Mouse (Mus musculus): ENCODE results near the gene Dnajc28.
A peak's percentile ranks its signal among the peaks of the same experiment; 100 is the strongest.

The Dnajc28 gene

DNA sequence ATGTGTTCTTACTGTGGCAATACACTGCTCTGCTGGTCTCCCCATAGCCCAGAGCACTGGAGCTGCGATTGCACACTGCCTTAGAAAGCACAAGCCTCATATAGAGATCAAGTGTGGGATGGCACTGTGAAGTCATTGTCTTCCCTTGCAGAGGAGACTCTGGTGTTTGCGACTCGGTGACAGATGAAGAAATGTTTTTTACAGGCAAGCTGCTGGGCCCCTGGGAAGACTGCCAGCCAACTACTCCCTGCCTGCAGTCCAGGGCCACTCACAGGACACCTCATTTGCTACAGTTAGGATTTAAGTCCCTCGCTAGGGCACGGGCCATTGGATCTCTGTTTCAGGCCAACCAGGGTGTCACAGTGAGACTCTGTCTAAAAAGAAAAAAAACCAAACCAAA, 13.6 kb upstream of the Dnajc28 start:
- DNase-seq (ENCODE audit: low spot score), result no peak

GRCm38 (mm10) chr16:91630584-91630983, 11.8 kb upstream of the Dnajc28 start:
- no peak for DNase-seq (ENCODE audit: low spot score)

GRCm38 (mm10) chr16:91629749-91630148, 10.9 kb upstream of the Dnajc28 start:
- no peak for DNase-seq (ENCODE audit: low spot score)

DNA sequence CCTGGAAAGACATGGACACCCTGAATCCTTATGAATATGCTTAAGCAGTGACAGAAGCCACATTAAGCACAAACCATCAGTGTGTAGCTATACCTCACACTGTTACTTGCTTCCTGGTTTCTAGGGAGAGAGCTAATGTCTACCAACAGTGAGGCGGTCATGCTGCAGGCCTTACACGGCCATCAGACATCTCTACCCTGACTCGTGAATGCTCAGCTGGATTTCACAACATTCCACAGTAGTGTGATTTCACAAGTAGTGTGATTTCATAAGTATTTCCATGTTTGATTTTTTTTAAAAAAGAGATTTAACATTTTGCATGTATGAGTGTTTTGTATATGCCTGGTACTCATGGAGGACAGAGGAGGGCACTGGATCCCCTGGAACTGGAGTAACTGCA, 9.8 kb upstream of the Dnajc28 start:
- DNase-seq (ENCODE audit: low spot score), result no peak

- no peak for DNase-seq (ENCODE audit: low spot score)
These were observed 9.0 kb upstream of the Dnajc28 start for GRCm38 (mm10) chr16:91627831-91628230.

DNA sequence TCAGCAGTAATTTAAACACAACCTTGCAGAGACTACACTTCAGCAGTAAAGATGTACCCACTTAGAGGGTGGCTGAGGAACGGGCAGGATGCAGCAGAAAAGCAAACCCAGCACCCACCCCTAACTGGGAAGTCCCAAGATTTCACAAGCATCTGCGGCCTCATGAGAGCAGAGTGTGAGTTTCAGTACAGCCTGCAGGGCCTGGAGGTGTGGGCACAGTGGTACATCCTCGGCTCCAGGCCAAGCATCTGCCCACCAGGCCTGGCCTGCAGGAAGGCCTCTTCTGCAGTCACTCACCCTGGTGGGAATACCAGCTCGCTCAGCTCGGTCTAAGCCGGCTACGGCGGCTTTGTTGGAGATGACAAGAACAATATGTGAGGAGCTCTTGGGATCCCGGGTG, 4.2 kb upstream of the Dnajc28 start:
- no peak for DNase-seq (ENCODE audit: low spot score)

DNA sequence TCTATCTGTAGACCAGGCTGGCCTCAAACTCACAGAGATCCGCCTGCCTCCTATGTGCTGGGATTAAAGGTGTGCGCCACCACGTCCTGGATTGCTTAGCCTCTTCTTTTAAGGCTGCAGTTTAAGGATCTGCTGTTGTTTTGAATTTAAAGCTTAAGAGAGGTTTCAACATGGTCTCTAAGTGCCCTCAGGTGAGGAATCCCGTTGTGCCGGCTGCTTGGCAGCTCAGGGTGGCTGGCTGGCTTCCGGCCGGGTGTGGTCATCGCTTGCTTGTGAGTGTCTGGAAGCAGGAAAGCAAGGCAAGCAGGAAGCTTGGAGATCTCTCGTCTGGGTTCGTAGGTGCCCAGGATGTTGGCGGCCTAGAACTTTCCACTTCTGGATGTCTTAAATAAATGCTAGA, 2.2 kb upstream of the Dnajc28 start:
- no peak for DNase-seq (ENCODE audit: low spot score)

DNA sequence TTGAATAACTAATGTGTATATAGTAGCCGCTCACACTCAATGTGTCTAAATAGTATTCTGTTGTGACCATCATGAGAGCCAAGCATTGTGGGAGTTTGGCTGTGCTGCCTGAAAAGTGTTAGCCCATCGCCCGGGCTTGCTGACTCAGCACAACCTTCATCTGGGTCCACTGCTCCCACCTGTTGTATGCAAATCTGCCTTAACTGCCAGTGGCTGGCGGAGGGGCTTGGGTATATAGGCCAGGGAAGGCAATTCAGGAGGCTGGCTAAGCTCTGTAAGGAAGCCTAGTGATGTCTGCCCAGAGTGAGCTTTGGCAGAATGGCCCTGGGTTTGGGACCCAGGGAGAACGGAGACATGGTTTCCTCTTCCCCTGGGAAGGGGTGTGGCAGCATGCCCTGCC, 1.4 kb upstream of the Dnajc28 start:
- DNase-seq (ENCODE audit: low spot score), result no peak

- no peak for DNase-seq (ENCODE audit: low spot score)
These were observed 4.3 kb downstream of the Dnajc28 start for GRCm38 (mm10) chr16:91614552-91614951.

DNA sequence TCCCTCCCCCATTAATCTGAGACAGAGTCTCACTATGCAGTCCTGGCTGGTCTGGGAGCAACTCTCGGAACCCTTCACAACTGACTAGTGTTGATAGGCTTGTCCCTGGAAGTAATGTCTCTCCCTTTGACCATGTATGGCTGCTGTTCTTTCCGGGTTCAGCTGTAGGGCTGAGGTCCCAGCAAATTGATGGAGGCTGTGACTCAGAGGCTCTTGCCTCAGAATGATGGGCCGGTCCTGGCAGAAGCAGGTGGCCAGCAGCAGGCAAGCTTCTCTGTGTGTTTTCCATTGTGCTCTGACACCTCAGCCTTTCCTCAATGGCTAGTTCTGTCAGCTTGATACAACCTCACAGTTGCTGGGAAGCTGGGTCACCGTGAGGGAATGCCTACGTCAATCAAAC, 6.3 kb downstream of the Dnajc28 start:
- DNase-seq (ENCODE audit: low spot score), result no peak

- DNase-seq (ENCODE audit: low spot score), result no peak
These were observed 7.6 kb downstream of the Dnajc28 start for GRCm38 (mm10) chr16:91611248-91611647.

DNA sequence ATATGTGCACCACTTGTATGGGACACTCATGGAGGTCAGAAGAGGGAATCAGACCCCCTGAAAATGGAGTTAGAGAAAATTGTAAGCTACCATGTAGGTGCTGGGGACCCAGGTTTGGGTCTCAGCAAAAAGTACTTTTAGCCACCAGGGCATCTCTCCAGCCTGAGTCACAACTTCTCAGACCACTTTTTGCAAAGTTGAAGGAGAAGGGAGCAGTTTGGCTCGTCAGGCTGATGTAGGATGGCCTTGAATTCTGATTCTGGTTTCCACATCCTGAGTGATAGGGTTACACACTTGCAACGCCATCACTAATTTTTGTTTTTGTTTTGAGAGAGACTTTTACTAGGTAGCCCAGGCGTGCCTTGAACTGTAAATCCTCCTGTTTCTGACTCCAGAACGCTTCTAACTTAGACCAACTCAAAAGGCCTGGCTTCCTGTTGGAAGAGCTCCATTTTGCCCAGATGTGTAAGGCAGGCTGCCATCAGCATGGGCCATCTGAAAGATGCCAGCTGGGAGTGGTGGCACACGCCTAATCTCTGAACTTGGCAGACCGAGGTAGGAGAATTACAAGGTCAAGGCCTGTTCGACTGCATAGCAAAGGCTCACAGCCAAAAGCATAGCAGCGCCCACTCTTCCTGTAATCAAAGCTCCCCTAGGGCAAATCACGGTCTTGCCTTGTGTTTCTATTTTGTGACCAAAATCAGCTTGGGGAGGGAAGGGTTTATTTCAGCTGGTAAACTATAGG, 9.2 kb downstream of the Dnajc28 start:
- DNase-seq (ENCODE audit: low spot score), result no peak

DNA sequence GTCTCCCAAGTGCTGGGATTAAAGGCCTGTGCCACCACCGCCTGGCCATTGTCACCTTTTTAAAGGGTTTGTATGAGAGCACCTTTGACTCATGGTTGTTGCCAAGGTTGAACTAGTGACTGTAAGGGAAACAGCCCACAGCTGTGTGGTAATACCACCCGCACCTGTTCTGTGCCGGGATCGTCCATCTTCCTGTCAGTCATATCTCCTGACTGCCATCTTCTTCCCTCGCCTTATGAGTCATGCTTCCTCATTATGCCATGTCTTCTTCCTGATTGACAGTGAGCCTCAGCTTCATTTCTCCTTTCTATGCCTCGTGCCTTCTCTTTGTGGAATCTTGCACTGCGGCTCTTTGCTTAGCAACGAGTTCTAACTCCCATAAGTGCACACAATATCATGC, 11.9 kb downstream of the Dnajc28 start:
- no peak for DNase-seq (ENCODE audit: low spot score)

DNA sequence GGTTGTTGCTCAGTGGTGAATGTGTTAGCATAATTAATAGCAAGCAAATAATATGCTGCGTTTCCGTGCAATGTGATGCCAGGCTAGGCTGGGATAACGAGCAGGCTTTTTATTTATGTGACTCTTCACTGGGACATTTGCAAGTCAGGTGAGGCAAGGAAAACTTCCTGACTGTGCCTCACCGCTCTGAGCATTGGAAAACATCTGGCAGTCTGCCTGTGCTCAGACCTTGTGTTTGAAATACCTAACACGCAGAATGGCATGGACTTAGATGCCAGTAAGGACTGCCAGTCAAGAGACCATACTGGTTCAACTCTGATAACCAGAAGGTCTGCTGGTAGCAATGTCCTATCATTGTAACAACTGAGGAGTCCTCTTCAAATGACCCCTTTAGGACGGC, 13.7 kb downstream of the Dnajc28 start:
- no peak for DNase-seq (ENCODE audit: low spot score)

DNA sequence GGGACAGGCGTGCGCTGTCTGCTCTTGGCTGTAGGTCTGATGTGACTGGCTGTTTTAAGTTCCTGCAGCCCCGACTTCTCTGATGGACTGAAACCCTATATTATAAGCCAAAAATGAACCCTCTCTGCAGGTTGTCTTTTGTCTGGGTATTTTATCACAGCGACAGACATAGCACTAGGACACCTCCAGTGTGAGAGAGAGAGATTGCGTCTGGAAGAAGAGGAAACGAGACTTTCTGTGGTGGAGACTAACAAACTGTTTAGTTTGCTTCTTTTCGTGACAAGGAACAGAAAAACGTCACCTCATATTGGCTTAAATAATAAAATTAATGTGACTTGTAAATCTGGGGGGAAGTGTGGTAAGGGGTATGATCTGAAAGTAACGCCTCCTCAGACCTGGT, 17.1 kb downstream of the Dnajc28 start:
- no peak for DNase-seq (ENCODE audit: low spot score)

DNA sequence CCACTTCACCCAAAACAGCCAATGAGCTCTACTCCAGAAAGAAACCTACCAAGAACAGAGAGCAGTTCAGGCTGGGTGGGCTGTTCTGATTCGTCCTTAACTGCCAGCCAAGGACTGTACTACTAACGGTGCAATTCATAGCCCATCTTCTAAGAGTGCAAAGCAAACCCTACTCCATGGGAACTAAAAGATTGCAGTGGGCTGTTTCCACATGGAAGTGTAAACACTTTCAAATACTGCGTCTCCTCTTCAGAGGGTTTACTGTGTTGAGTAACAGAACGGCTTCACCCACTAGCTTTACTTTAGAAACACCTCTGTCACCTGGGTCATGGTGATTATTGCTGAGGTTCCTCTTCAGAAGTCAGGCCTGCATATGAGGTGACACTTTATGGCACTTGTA, 17.7 kb downstream of the Dnajc28 start:
- DNase-seq (ENCODE audit: low spot score), result no peak

GRCm38 (mm10) chr16:91599242-91599641, 19.6 kb downstream of the Dnajc28 start:
- no peak for DNase-seq (ENCODE audit: low spot score)

DNA sequence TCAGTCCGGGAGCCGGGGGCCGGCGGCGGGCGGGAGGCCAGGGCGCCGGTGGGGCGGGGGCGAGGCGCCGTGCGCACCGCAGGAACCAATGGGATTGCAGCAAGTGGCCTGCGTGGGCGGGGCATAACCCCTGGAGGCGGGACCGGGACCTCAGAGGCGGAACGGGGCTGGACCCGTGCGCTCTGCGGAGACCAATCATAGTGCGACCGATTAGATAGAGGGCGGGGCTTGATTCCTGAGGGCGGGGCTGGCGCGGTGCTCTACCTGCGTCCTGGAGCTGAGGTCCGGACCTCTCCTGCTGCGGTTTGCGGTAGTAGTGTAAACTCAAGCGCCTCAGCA, 21.2 kb downstream of the Dnajc28 start, which contains the start of gene Tmem50b:
Gene Tmem50b (minus strand): TSS at position 129 of the 339 bp plus-strand sequence.
- DNase-seq (ENCODE audit: low spot score), result peak; percentile 93

DNA sequence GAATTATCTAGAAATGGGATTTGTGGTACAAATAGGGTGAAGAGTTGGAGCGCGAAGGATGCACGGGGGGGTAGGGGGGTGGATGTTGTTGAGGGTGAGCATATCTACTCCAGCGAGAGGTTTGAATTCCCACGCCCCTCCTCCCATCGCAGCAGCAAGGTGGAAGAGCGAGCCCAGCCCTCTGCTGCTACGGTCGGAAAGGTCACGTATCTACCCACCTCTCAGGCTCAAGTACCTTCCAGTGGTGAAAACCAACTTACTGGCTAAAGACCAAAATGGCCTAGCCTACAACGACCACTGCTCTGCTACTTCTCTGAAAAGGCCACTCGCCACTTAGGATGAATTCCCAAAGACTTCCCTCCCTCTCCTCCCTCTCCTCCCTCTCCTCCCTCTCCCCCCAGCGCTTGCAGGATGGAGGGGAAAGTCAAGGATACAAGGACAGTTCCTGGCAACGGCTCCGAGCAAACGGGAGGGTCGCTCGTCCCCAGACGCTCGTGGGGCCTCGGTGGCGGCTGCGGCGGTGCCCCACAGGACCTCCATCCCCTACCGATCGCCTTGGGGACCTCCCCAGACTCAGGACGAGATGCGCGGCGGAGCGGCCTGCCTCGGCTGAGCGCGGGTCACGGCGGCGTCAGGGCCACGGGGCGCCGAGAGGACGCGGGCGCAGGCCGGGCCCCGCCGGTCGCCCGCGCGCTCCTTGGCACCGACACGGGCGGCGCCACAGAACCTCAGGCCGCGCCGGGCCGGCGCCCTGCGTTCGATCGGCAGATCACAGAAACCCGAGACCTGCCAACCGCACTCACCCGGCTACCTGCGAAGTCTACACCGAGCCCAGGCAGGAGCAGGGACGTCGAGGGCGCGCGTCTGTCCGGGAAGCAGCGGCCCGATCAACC, 21.8 kb downstream of the Dnajc28 start:
- no peak for DNase-seq (ENCODE audit: low spot score)

DNA sequence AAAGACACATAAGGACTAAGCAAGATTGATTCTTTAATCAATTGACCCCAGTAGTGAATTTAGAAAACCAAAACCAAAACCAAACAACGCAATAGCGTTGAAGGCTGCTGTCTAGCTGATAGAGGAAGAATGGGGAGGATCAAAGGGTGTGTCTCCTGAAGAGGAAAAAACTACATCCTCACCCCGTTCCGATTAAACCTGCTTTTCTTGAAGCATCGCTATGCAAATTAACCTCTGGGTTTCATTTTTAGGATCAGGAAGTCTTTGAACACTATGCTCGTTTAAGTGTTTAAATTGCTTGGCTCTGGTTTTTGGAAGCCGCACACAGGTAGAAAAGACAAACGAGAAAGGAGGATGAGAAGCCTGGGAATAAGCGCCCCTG, 22.4 kb downstream of the Dnajc28 start:
- DNase-seq (ENCODE audit: low spot score), result no peak

DNA sequence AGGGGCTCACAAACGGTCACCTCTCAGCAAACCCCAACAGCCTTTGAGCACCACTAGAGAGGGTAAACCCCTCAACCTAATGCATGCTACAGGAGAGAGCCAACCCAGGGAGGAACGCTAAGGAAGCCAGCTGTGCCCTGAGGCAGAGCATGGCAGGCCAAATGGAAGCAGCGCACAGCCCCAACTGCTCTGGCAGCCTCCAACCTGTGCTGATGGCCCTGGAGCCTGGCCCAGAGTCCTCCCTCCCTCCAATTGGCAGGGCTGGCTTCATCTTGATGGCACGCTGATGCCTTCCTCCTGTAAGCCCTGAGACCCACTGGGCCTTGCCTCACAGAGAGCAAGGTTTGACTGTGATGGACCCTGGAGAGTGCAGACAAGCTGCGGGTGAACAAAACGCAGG, 23.8 kb downstream of the Dnajc28 start:
- DNase-seq (ENCODE audit: low spot score), result no peak

DNA sequence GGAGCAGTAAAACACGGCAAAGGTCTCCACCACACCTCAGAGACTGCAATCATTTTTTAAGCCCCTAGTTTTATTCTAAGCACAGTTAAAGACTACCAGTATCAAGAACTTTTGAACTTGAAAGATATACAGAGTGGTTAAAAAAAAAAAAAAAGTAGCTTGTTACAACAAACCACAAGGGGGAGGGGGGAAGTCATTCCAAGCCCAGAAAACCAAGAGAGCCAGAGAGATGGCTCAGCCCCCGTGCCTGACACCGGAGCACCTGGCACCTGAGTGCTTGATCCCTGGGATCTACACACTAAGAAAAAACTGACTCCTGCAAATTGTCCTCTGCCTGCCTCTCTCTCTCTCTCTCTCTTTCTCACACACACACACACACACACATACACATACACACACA, 25.6 kb downstream of the Dnajc28 start:
- no peak for DNase-seq (ENCODE audit: low spot score)

GRCm38 (mm10) chr16:91592162-91592561, 26.7 kb downstream of the Dnajc28 start:
- no peak for DNase-seq (ENCODE audit: low spot score)

DNA sequence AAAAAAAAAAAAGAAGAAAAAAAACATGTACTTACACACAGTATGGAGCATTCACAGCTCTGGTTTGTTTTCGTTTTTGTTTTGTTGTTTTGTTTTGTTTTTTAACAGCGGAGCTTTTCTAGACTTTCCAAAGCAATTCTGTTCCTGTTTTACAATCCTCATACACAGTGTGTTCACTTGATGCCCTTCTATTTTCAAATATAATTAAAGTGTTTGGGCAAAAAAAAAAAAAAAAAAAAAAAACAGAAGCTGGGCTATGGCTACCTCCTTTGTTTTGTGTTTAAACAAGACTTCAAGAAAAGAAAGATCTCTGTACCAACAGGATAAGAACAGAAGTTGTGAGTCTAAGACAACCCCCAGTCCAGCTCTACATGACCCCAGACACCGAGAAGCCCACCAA, 30.1 kb downstream of the Dnajc28 start:
- DNase-seq (ENCODE audit: low spot score), result no peak
